Mouse (Mus musculus) colon, adult 2 months (tissue): ENCODE data around the gene Dolpp1. TPM values are rescaled to one million over a fixed set of nuclear protein-coding genes. Genes with fewer than 3 reads are reported as not detected.

Source experiments
- polyA plus RNA-seq: library from polyadenylated mRNA; depleted of rRNA; stranded (reverse); fragments of >200 nt; gene quantifications from 2 replicates; pipeline ENCODE4 v1.2.3, GENCODE M21; 2012; rRNA removed

The Dolpp1 gene
- polyA plus RNA-seq = 97.8 and 171 TPM in 2 replicates

DNA sequence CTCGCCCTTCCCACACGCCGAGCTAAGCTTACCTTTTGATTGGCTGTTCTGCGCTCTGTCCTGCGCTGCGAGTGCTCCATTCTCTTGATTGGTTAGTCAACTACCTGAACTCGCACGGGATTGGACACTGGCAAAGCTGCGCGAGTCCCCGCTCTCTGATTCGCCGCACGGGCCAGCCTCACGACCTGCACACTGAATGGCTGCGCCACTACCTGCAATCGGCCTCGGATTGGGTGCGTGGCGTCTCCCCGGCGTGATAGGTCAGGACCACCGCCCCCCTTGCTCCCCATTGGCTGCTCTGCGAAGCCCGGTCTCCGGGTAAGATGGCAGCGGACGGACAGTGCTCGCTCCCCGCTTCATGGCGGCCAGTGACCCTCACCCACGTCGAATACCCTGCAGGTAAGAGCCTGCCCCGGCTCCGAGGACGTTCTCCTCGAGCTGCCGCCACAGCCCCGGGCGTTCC lies at the start of gene Dolpp1:
Gene Dolpp1 (plus strand): TSS at position 141 of the 463 bp plus-strand sequence.

DNA sequence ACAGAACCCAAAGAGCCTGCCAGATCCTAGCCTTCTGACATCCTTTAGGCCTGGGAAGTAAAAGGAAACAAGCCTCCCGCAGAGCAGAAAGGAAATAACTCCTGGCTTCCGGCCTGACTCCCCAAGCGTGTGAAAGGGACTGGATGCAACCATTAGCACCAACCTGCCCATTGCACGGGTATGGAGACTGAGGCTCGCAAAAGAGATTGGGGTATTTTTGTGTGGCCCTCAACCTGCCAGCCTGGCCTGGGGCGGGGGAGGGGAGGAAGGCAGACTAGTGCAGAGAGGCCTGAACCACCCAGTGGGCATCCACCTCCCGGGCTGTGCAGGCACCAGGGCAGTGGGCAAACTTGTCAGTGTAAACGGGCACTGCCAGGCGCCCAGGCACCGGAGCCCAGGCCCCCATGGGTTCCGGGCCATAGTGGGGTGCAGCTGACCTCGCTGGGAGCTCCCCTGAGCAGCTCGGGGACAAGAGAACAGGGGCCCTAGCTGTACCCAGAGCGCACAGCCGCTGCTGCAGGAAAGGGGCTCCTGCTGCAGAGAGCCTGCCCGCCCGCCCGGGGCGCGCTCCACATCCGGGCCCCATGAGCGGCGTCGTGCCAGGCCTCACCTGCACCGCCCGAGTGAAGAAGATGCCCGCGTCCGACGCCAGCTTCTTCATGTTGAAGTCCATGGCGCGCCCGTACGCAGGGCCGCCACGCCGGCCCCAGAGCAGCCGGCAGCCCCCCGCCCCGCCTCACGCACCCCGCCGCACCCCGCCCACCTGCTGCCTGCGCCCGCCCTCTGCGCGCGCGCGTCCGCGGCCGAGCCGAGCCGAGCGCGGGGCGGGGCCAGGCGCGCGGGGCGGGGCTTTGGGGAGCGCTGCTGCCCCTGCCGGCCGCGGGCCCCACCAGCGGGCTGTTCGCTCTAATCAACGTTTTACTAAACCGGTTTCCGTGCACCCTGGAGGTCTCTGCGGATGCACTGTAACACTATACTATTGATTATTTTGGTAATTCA lies 33.2 kb upstream of the Dolpp1 start, which contains the start of gene Sh3glb2:
Gene Sh3glb2 (minus strand): TSS at position 805 of the 999 bp plus-strand sequence.

GRCm38 (mm10) chr2:30363773-30364650 lies 28.0 kb upstream of the Dolpp1 start, which contains the start of gene Miga2:
TSS of gene Miga2 (plus strand) at chr2:30364233.

DNA sequence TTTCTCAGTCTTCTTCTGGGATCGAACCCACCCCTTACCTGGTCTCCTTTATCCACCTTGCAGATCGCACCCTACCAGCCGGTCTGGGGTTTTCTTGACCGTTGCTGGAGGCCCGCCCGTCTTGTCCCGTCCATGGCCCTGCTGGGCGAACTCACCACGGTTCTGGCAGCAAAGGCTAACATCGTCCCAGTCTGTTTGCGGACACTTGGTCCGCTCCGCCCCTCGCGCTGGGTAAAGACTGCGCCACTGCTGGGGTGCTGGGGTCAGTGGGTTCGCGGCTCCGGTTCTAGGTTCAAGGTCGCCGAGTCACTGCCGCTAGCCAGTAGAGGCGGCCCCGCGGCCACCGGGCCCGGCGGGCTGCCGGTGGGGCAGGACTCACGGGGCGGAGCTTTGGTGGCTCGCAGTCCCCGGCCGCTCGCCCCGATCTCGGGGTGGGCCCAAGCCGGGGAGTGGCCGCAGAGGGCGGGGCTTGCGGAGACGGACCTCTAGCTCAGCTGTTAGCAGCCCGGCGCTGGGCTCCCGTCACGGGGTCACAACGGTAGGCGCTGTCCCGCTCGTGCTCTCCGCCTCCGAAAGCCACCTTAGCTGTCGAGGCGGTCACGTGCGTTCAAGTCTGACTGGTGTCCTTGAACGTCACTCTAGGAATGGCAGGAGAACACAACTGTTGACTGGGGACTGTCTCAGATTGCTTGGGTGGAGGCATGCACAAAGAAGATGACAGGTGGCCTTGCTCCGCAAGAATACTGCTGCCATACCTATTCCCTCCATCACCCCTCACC lies 23.3 kb downstream of the Dolpp1 start, which contains the start of gene Crat:
Gene Crat (minus strand): TSS at position 657 of the 779 bp plus-strand sequence.

GRCm38 (mm10) chr2:30415936-30416648 lies 24.0 kb downstream of the Dolpp1 start, which contains the start of gene Ptpa:
TSS of gene Ptpa (plus strand) at chr2:30416039.

Other genes starting within 250 kb of the Dolpp1 start
- 83.8 and 112 TPM in 2 replicates for gene Endog, start 220.8 kb upstream of the Dolpp1 start, polyA plus RNA-seq
- gene Spout1, start 213.8 kb upstream of the Dolpp1 start, polyA plus RNA-seq = 25.0 and 27.7 TPM in 2 replicates
- 48.9 and 55.1 TPM in 2 replicates for gene Kyat1, start 186.4 kb upstream of the Dolpp1 start, polyA plus RNA-seq
- gene Lrrc8a, start 154.5 kb upstream of the Dolpp1 start, polyA plus RNA-seq = 38.6 and 42.1 TPM in 2 replicates
- 11.1 and 11.5 TPM in 2 replicates for gene Gm28035, start 151.7 kb upstream of the Dolpp1 start, polyA plus RNA-seq
- 6.3 and 8.7 TPM in 2 replicates for gene Phyhd1, start 126.1 kb upstream of the Dolpp1 start, polyA plus RNA-seq
- not detected in 2 replicates for gene Gm28038, start 111.2 kb upstream of the Dolpp1 start, polyA plus RNA-seq
- 15.6 and 20.9 TPM in 2 replicates for gene Dolk, start 105.9 kb upstream of the Dolpp1 start, polyA plus RNA-seq
- gene Nup188, start 105.9 kb upstream of the Dolpp1 start, polyA plus RNA-seq = 28.8 and 31.0 TPM in 2 replicates
- gene Sh3glb2, start 32.9 kb upstream of the Dolpp1 start, polyA plus RNA-seq = 246 and 269 TPM in 2 replicates
- 34.0 and 36.3 TPM in 2 replicates for gene Miga2, start 28.0 kb upstream of the Dolpp1 start, polyA plus RNA-seq
- gene Crat, start 23.6 kb downstream of the Dolpp1 start, polyA plus RNA-seq = 87.6 and 104 TPM in 2 replicates
- gene Ptpa, start 23.8 kb downstream of the Dolpp1 start, polyA plus RNA-seq = 118 and 128 TPM in 2 replicates
- gene Ier5l, start 82.0 kb downstream of the Dolpp1 start, polyA plus RNA-seq = 12.4 and 14.7 TPM in 2 replicates
- 0.27 TPM in 1 of 2 replicates, not detected in the other for gene Cstad, start 202.8 kb downstream of the Dolpp1 start, polyA plus RNA-seq